Mouse (Mus musculus): ENCODE data around the gene Trim52. TPM values are rescaled to one million over a fixed set of nuclear protein-coding genes. Genes with fewer than 3 reads are reported as not detected.

The Trim52 gene
- 0.37 TPM for polyA plus RNA-seq (2017; shearing (Covaris generic))

GRCm38 (mm10) chr14:106105980-106106379 is at the start of gene Trim52:
Gene Trim52, plus strand, starts transcription at chr14:106106198.

Other genes starting within 250 kb of the Trim52 start
- gene Spry2, start 209.4 kb upstream of the Trim52 start, polyA plus RNA-seq (2017; shearing (Covaris generic)): 0.60 TPM

Measured in effector memory CD4-positive, alpha-beta T cell, adult 7 months (primary cell).